Mouse (Mus musculus): Measurements from ENCODE around the gene Mocs3.

DNA sequence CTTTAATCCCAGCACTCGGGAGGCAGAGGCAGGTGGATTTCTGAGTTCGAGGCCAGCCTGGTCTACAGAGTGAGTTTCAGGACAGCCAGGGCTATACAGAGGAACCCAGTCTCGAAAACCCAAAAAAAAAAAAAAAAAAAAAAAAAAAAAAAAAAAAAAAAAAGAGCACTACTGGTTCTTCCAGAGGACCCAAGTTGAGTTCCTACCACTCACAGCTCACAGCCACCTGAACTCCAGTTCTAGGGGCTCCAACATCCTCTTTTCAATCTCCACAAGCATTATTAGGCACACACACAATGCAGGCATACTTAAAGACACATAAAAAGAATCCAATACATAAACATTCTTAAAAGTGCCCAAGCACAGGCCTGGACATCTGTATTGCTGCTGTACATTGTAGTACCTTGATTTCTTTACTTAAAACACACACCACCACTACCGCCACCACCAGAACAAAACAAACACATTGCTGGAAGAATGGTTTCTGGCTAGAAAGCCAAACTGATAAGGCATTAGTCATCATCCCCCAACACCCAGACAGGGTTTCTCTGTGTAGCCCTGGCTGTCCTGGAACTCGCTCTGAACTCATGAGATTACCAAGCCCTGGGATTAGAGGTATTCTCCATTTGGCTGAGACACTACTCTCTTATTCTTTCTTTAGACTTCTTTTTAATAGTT lies 30.3 kb upstream of the Mocs3 start:
- TF ChIP-seq CTCF (IDR thresholded peaks at IDR 0.05; ENCODE audit: borderline replicate concordance, extremely low read depth, insufficient read depth, insufficient read length) (no peak), POLR2A (IDR thresholded peaks at IDR 0.05; ENCODE audit: borderline replicate concordance, extremely low read depth, insufficient read depth, insufficient read length, poor library complexity, severe bottlenecking) (no peak)

All from brain, embryonic 14.5 days (tissue).